Mouse (Mus musculus) kidney, adult 8-10 months (tissue): ENCODE data around the gene Olfr1386.
"Not testable (repeated sequence)": the region's sequence is repeated elsewhere in the genome, so short reads cannot be mapped to it uniquely, and the experiment has no call there.

ENCODE experiments used
- DNase-seq, 2 experiments: peaks; one replicate each; pipeline ENCODE4 v3.0.0; 2022

Gene Olfr1386

GRCm38 (mm10) chr11:49464746-49465145, at the start of gene Olfr1386:
Gene Olfr1386, plus strand, starts transcription at chr11:49465046.
- not testable (repeated sequence) for DNase-seq

DNA sequence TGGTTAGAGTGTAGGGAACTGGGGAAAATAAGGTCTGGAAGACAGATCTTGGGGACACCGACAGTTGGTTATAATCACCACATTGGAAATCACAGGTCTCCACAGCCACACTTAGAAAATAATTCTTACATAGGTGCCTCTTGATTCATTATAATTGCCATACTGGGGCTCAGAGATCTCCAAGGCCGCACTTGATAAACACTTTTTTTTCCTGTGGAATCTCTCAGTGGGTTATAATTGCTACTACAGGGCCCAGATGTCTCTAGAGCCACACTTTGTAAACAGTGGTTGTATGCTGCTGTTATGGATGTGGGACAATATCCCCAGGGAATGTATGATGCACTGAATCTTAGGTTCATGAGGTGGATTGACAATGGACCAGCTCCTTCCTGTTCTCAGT, 42.1 kb upstream of the Olfr1386 start, which contains the start of gene Olfr1389:
Olfr1389 (plus strand) TSS at position 301 of the 400 bp plus-strand sequence.
- DNase-seq: no peak

- DNase-seq: no peak
Measured at GRCm38 (mm10) chr11:49425257-49425927, 39.5 kb upstream of the Olfr1386 start.

DNA sequence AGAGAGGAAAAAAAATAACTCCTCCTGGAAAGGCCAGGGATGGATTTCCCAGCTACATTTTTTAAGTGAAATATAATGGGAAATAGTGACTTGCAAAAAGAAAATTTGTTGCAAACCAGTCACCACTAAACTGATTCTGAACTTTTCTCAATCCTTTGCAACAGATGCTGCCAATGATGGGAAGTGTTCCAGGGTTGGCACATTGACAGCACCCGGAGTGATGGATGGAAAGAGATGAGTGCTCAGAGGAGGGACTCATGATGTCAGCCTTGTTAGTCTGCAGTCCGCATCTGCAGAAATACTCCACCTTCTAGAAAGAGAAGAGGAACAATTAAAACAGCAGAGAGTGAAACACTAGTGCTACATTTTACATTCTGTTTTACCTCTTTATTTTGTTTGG, 35.2 kb upstream of the Olfr1386 start:
- no peak for DNase-seq

- DNase-seq: no peak
Measured at GRCm38 (mm10) chr11:49436411-49436810, 28.4 kb upstream of the Olfr1386 start, which contains the start of gene Olfr1388. Gene Olfr1388, plus strand, starts transcription at chr11:49436624.

DNA sequence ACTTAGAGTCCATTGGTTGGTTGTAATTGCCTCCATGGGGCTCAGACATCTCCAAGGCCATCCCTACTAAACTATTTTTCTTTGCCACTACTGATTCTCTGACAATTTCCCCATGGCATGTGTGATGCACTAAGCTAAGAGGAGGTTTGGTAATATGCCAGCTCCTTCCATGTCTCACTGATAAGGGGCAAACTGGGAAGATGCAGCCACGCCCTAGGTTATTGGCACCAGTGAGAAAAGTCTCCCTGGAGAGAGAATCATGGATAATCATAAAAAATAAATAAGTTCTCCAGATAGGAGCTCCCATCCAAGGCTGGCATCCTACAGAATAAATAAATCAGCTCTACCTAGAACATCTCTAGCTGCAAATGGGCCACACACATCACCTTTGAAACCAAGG, 9.8 kb upstream of the Olfr1386 start, which contains the start of gene Olfr1387:
Olfr1387 (plus strand) TSS at position 301 of the 400 bp plus-strand sequence.
- no peak for DNase-seq

- DNase-seq: no peak
Measured at GRCm38 (mm10) chr11:49485973-49486372, 21.1 kb downstream of the Olfr1386 start.

- DNase-seq: not testable (repeated sequence)
Measured at GRCm38 (mm10) chr11:49488770-49489169, 23.9 kb downstream of the Olfr1386 start, which contains the start of gene Olfr1385. Gene Olfr1385, plus strand, starts transcription at chr11:49489070.

GRCm38 (mm10) chr11:49518086-49518485, 53.2 kb downstream of the Olfr1386 start:
- DNase-seq: no peak

DNA sequence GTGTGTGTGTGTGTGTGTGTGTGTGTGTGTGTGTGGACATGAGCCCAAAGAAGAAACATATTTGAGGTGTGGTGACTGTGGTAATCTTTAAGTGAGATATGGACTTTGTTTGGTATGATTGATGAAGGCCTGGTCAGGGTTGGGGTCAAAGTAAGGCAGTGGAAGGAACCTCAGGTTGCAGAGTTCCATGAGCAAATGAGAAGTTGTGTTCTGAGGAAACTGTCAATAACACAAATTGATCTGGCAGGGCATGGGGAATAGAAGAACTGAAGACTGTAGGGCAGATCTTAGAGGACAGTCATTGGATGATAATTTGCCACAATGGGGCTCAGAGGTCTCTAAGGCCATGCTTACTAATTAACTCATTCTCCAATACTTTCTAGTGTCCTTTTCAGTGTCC, 54.5 kb downstream of the Olfr1386 start, which contains the start of gene Olfr1383:
Olfr1383 (plus strand) TSS at position 301 of the 400 bp plus-strand sequence.
- no peak for DNase-seq
